Mouse (Mus musculus) forebrain, embryonic 14.5 days (tissue): Measurements from ENCODE around the gene Gm3591. TPM values are rescaled to one million over a fixed set of nuclear protein-coding genes. Genes with fewer than 3 reads are reported as not detected.
A peak's percentile ranks its signal among the peaks of the same experiment; 100 is the strongest.
"Not testable (repeated sequence)": the region's sequence is repeated elsewhere in the genome, so short reads cannot be mapped to it uniquely, and the experiment has no call there.

Experiments used
- ATAC-seq: fragments of 200-750 bp; cut with Nextera tagmentation; 2 replicates; pipeline ENCODE4 v1.8.0; 2017; ENCODE audit warnings: mild to moderate bottlenecking, moderate library complexity
- DNase-seq: peaks from one replicate; pipeline ENCODE4 v3.0.0-alpha.2; 2015; ENCODE audit warnings: low spot score
- H3K27ac ChIP-seq: fragments of 300-500 bp; sonication (generic); 2 replicates; pipeline ENCODE4 v1.5.1; 2014; ENCODE audit warnings: low read depth, mild to moderate bottlenecking, control low read depth, low read length, moderate library complexity
- H3K27me3 ChIP-seq: fragments of 300-500 bp; sonication (generic); replicated peaks from 2 replicates; pipeline ENCODE4 v1.6.1; 2014; ENCODE audit warnings: low read length, control low read depth, mixed read lengths; ENCODE audit not compliant: control insufficient read depth, insufficient read depth
- H3K36me3 ChIP-seq: fragments of 300-500 bp; sonication (generic); 2 replicates; pipeline ENCODE4 v1.6.1; 2014; ENCODE audit warnings: low read length, control low read depth; ENCODE audit not compliant: control insufficient read depth, insufficient read depth
- H3K4me1 ChIP-seq: fragments of 300-500 bp; sonication (generic); 2 replicates; pipeline ENCODE4 v1.6.1; 2014; ENCODE audit warnings: antibody characterized with exemption, low read length, control low read depth; ENCODE audit not compliant: control insufficient read depth, insufficient read depth
- H3K4me2 ChIP-seq: fragments of 300-500 bp; sonication (generic); 2 replicates; pipeline ENCODE4 v1.6.1; 2014; ENCODE audit warnings: mild to moderate bottlenecking, control low read depth, low read length
- H3K4me3 ChIP-seq: fragments of 300-500 bp; sonication (generic); 2 replicates; pipeline ENCODE4 v1.5.1; 2014; ENCODE audit warnings: low read depth, low read length, control low read depth
- H3K9ac ChIP-seq: fragments of 300-500 bp; sonication (generic); 2 replicates; pipeline ENCODE4 v1.6.1; 2014; ENCODE audit warnings: mild to moderate bottlenecking, low read length, control low read depth, moderate library complexity
- H3K9me3 ChIP-seq: fragments of 300-500 bp; sonication (generic); replicated peaks from 2 replicates; pipeline ENCODE4 v1.6.1; 2016; ENCODE audit warnings: low read length, control low read depth, mixed read lengths; ENCODE audit not compliant: control insufficient read depth
- WGBS: fragments of 180-500 bp; shearing (Covaris S2); extraction: QIAGEN DNeasy Blood & Tissue Kit; methylation state at CpG from one replicate; pipeline ENCODE4 v1.1.7; 2014; 5-methylcytosine and 5-hydroxymethylcytosine counted together
- polyA plus RNA-seq: library from polyadenylated mRNA; unstranded; fragments of >200 nt; fragmentation: Nextera tagmentation; extraction: Ambion mirVana; gene quantifications from 2 replicates; pipeline ENCODE4 v1.2.1, GENCODE M21; 2014

Gm3591 gene
- 3.4 and 5.7 TPM in 2 replicates for polyA plus RNA-seq

DNA sequence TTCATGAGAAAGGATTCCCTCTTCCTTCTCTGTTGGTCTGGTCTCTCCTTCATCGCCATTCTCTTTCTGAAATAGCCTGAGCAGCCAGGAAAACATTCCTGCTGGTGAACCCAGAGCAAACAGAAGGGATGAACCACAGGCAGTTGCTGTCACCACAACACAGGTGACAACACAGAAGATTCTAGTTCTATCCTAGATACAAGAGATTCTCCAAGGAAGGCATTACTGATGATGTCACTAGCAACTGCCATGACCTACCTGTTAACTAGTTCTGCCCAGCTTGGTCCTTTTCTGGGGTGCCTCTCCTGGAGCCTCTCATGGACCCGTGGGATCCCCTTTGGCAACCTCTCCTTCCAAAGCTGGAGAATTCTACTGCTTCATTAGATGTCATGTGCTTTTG lies at the start of gene Gm3591:
Gm3591 (minus strand) TSS at position 101 of the 400 bp plus-strand sequence.
- H3K4me1 ChIP-seq, H3K27me3 ChIP-seq, H3K4me2 ChIP-seq, H3K9me3 ChIP-seq, H3K36me3 ChIP-seq, H3K9ac ChIP-seq, DNase-seq, H3K27ac ChIP-seq, H3K4me3 ChIP-seq, ATAC-seq: not testable (repeated sequence)
- WGBS: no CpG with 5 or more reads among the region's 2 CpGs

DNA sequence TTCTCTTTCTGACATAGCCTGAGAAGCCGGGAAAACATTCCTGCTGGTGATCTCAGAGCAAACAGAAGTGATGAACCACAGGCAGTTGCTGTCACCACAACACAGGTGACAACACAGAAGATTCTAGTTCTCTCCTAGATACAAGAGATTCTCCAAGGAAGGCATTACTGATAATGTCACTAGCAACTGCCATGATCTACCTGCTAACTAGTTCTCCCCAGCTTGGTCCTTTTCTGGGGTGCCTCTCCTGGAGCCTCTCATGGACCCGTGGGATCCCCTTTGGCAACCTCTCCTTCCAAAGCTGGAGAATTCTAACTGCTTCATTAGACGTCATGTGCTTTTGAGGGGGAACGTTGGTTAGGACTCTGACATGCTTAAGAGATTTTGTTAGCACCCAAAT lies 32.2 kb upstream of the Gm3591 start, which contains the start of gene Gm3594:
Gm3594 (minus strand) TSS at position 101 of the 400 bp plus-strand sequence.
- not testable (repeated sequence) for DNase-seq

DNA sequence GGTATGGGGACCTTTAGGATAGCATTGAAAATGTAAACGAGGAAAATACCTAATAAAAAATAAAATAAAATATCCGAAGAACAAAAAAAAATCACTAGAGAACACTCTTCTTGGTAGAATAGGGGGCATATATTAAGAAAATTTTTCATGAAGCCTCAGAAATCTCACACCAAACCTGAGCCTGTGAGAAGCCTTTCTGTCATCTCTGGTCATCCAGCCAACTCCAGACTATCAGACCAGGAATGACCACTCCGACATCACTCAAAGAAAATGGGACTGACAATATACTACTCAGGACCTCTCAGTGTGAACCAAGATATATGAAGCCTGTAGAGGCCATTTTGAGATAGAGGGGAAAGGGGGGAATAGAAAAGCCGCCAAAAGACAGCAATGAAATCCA lies 28.5 kb upstream of the Gm3591 start:
- not testable (repeated sequence) for H3K9me3 ChIP-seq, H3K27ac ChIP-seq, H3K4me1 ChIP-seq, H3K4me3 ChIP-seq, H3K9ac ChIP-seq, ATAC-seq, H3K36me3 ChIP-seq, H3K4me2 ChIP-seq, DNase-seq, H3K27me3 ChIP-seq
- 69% methylated on average over 2 of the region's 4 CpGs for WGBS

More for the DNA sequence above, 32.2 kb upstream of the Gm3591 start, which contains the start of gene Gm3594:
- H3K4me1 ChIP-seq, H3K36me3 ChIP-seq, H3K9me3 ChIP-seq, H3K27me3 ChIP-seq, H3K4me2 ChIP-seq, H3K9ac ChIP-seq, ATAC-seq, H3K4me3 ChIP-seq, H3K27ac ChIP-seq: not testable (repeated sequence)
- no CpG with 5 or more reads among the region's 4 CpGs for WGBS

DNA sequence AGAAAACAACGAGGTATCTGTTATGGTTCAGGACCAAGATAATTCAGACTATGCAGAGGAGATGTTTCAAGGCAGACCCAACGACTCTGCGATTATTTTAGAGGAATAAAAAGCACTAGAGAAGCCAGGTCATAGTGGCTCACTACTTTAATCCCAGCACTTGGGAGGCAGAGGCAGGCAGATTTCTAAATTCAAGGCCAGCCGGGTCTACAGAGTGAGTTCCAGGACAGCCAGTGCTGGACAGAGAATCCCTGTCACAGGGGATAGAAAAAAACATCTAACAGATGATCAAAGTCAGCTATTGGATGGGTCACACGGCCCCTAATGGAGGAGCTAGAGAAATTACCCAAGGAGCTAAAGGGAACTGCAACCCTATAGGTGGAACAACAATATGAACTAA lies 27.9 kb upstream of the Gm3591 start:
- not testable (repeated sequence) for DNase-seq, H3K9ac ChIP-seq, H3K27ac ChIP-seq, H3K4me3 ChIP-seq, H3K27me3 ChIP-seq, ATAC-seq, H3K4me2 ChIP-seq, H3K36me3 ChIP-seq, H3K9me3 ChIP-seq, H3K4me1 ChIP-seq
- WGBS: 78% methylated on average over 1 of the region's 5 CpGs

DNA sequence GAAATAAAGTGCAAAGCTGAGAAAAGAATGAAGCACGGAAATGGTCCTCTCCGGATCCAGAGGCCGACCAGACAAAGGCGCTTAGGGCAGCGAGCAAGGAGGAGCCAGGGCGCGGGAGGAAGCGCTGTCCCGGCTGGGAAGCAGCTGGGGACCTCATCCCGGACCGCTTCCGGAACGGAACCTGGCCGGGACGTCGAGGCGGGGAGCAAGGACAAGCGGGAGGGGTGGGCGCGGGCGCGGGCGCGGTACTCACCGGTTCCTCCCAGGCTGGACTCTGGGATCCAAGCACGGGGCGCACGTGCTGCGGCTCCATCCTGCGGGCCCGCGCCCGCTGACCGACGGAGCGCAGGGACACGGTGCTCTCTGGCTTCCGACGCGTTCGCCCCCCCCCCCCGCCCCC lies 14.5 kb upstream of the Gm3591 start:
- not testable (repeated sequence) for H3K36me3 ChIP-seq, ATAC-seq, H3K9ac ChIP-seq, H3K4me1 ChIP-seq, DNase-seq, H3K27me3 ChIP-seq, H3K9me3 ChIP-seq, H3K27ac ChIP-seq, H3K4me2 ChIP-seq
- peak overlapping the region; percentile 28; the same call in 1 of the 2 replicates for H3K4me3 ChIP-seq
- WGBS: 7% methylated on average over 9 of the region's 42 CpGs

DNA sequence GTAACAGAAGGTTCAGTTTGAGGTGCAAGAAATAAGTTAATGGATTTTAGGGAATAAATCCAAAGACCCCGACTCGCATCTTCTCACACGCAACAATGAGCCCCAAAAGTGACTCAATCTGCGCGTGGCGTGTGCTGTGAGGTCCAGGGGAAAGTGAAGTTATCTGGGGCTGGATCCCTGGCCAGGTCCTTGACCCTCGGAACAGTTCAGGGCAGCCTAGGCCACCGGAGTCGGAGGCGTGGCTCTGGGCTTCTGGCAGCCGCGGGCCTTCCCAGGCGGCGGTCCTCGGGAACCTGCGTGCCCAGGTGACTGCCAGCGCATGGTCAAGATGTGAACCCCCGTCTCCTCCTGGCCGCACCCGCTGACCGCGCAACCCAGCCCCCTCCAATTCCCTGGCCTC lies 14.1 kb upstream of the Gm3591 start:
- not testable (repeated sequence) for H3K9me3 ChIP-seq, H3K27ac ChIP-seq, H3K27me3 ChIP-seq, DNase-seq, H3K36me3 ChIP-seq, H3K4me1 ChIP-seq, H3K9ac ChIP-seq, ATAC-seq
- Histone ChIP-seq H3K4me2 (peak overlapping the region; percentile 42), H3K4me3 (peak overlapping the region; percentile 28)
- WGBS: 8% methylated on average over 20 of the region's 22 CpGs

DNA sequence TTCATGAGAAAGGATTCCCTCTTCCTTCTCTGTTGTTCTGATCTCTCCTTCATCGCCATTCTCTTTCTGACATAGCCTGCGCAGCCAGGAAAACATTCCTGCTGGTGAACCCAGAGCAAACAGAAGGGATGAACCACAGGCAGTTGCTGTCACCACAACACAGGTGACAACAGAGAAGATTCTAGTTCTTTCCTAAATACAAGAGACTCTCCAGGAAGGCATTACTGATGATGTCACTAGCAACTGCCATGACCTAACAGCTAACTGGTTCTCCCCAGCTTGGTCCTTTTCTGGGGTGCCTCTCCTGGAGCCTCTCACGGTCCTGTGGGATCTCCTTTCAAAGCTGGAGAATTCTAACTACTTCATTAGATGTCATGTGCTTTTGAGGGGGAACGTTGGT lies 22.1 kb downstream of the Gm3591 start, which contains the start of gene Gm16440:
Gm16440 (minus strand) TSS at position 101 of the 400 bp plus-strand sequence.
- not testable (repeated sequence) for H3K27ac ChIP-seq, H3K9me3 ChIP-seq, H3K4me2 ChIP-seq, ATAC-seq, H3K4me3 ChIP-seq, DNase-seq, H3K4me1 ChIP-seq, H3K9ac ChIP-seq, H3K36me3 ChIP-seq, H3K27me3 ChIP-seq
- 75% methylated on average over 2 of the region's 4 CpGs for WGBS

Other genes starting within 250 kb of the Gm3591 start
- gene Gm21560, start 193.2 kb downstream of the Gm3591 start, polyA plus RNA-seq: not detected in 2 replicates
- gene Gm3411, start 125.2 kb downstream of the Gm3591 start, polyA plus RNA-seq: 4.6 and 6.8 TPM in 2 replicates
- gene Gm21103, start 107.6 kb downstream of the Gm3591 start, polyA plus RNA-seq: not detected in 2 replicates
- not detected in 2 replicates for gene Gm3618, start 68.8 kb downstream of the Gm3591 start, polyA plus RNA-seq
- gene Gm16440, start 22.2 kb downstream of the Gm3591 start, polyA plus RNA-seq: not detected in 2 replicates
- not detected in 2 replicates for gene Gm3594, start 32.1 kb upstream of the Gm3591 start, polyA plus RNA-seq
- not detected in 2 replicates for gene Gm8356, start 124.8 kb upstream of the Gm3591 start, polyA plus RNA-seq
- gene Gm3629, start 178.1 kb upstream of the Gm3591 start, polyA plus RNA-seq: 0.33 and 0.39 TPM in 2 replicates
- gene Gm3460, start 209.9 kb upstream of the Gm3591 start, polyA plus RNA-seq: not detected in 2 replicates